Mouse (Mus musculus) embryonic facial prominence, embryonic 10.5 days (tissue): ENCODE data around the gene Irs1. TPM values are rescaled to one million over a fixed set of nuclear protein-coding genes. Genes with fewer than 3 reads are reported as not detected.

Experiments
- DNase-seq: peaks from one replicate; pipeline ENCODE4 v3.0.0-alpha.2; 2017; ENCODE audit warnings: low spot score
- H3K27ac ChIP-seq: fragments of 300-500 bp; sonication (generic); replicated peaks from 2 replicates; pipeline ENCODE4 v1.5.1; 2016; ENCODE audit warnings: mild to moderate bottlenecking
- H3K27me3 ChIP-seq: fragments of 300-500 bp; sonication (generic); replicated peaks from 2 replicates; pipeline ENCODE4 v1.6.1; 2016; ENCODE audit warnings: low read depth, mild to moderate bottlenecking; ENCODE audit not compliant: poor library complexity, severe bottlenecking
- H3K36me3 ChIP-seq: fragments of 300-500 bp; sonication (generic); replicated peaks from 2 replicates; pipeline ENCODE4 v1.6.1; 2016; ENCODE audit warnings: mild to moderate bottlenecking, moderate library complexity
- H3K4me1 ChIP-seq: fragments of 300-500 bp; sonication (generic); 2 replicates; pipeline ENCODE4 v1.6.1; 2016
- H3K4me3 ChIP-seq: fragments of 300-500 bp; sonication (generic); 2 replicates; pipeline ENCODE4 v1.5.1; 2016; ENCODE audit warnings: mild to moderate bottlenecking, moderate library complexity
- H3K9me3 ChIP-seq: fragments of 300-500 bp; sonication (generic); 2 replicates; pipeline ENCODE4 v1.6.1; 2016; ENCODE audit warnings: mild to moderate bottlenecking
- WGBS: fragments of 180-500 bp; shearing (Covaris S2); methylation state at CpG from one replicate; pipeline ENCODE4 v1.1.7; 2016; 5-methylcytosine and 5-hydroxymethylcytosine counted together
- polyA plus RNA-seq: library from polyadenylated mRNA; unstranded; fragments of >200 nt; fragmentation: Nextera tagmentation; extraction: Ambion mirVana; gene quantifications from 2 replicates; pipeline ENCODE4 v1.2.1, GENCODE M21; 2016

Gene Irs1
- polyA plus RNA-seq, 1 experiment from 2014 or later: 8.9 TPM

GRCm38 (mm10) chr1:82183913-82184442 is 107.2 kb downstream of the Irs1 start:
- DNase-seq: no peak
- 71% methylated on average over 8 of the region's 8 CpGs for WGBS
- Histone ChIP-seq H3K27ac (no peak overlapping the region), H3K27me3 (no peaks in the 10 kb centered on the region), H3K36me3 (no peaks in the 10 kb centered on the region), H3K9me3 (no peaks in the 10 kb centered on the region), H3K4me3 (no peak overlapping the region), H3K4me1 (no peaks in the 10 kb centered on the region)

Other genes starting within 250 kb of the Irs1 start
- gene Gm9747, start 58.3 kb downstream of the Irs1 start, polyA plus RNA-seq: 18.7 and 24.9 TPM in 2 replicates
- 8.9 and 10.1 TPM in 2 replicates for gene Rhbdd1, start 25.0 kb upstream of the Irs1 start, polyA plus RNA-seq